Mouse (Mus musculus): ENCODE results near the gene Svs3b.
"Not testable (repeated sequence)": the region's sequence is repeated elsewhere in the genome, so short reads cannot be mapped to it uniquely, and the experiment has no call there.

Svs3b gene

GRCm38 (mm10) chr2:164256540-164256939, at the start of gene Svs3b:
Gene Svs3b (minus strand): TSS chr2:164256640.
- not testable (repeated sequence) for DNase-seq (ENCODE audit: low spot score in 2 of 2)

GRCm38 (mm10) chr2:164288968-164289367, 32.5 kb upstream of the Svs3b start, which contains the start of gene Svs3a:
Gene Svs3a (plus strand): TSS chr2:164289268.
- not testable (repeated sequence) for DNase-seq (ENCODE audit: low spot score in 2 of 2)

GRCm38 (mm10) chr2:164278359-164278758, 21.9 kb upstream of the Svs3b start, which contains the start of gene Svs4:
Gene Svs4 (minus strand): TSS chr2:164278459.
- DNase-seq (ENCODE audit: low spot score in 2 of 2): no peak

- no peak for DNase-seq (ENCODE audit: low spot score in 2 of 2)
Measured at GRCm38 (mm10) chr2:164238366-164238765, 18.1 kb downstream of the Svs3b start, which contains the start of gene Svs2. Gene Svs2 (minus strand): TSS chr2:164238466.

- DNase-seq (ENCODE audit: low spot score in 2 of 2): no peak
Measured at GRCm38 (mm10) chr2:164232671-164233070, 23.8 kb downstream of the Svs3b start.

- no peak for DNase-seq (ENCODE audit: low spot score in 2 of 2)
Measured at GRCm38 (mm10) chr2:164228361-164229070, 27.9 kb downstream of the Svs3b start.

GRCm38 (mm10) chr2:164221522-164221921, 34.9 kb downstream of the Svs3b start, which contains the start of gene Wfdc15b:
Gene Wfdc15b (minus strand): TSS chr2:164221660.
- DNase-seq (ENCODE audit: low spot score in 2 of 2): no peak

- DNase-seq (ENCODE audit: low spot score in 2 of 2): no peak
Measured at GRCm38 (mm10) chr2:164219295-164219694, 37.1 kb downstream of the Svs3b start.

GRCm38 (mm10) chr2:164212711-164213110, 43.7 kb downstream of the Svs3b start:
- no peak for DNase-seq (ENCODE audit: low spot score in 2 of 2)

- no peak for DNase-seq (ENCODE audit: low spot score in 2 of 2)
Measured at GRCm38 (mm10) chr2:164210892-164211291, 45.5 kb downstream of the Svs3b start.

GRCm38 (mm10) chr2:164206676-164207075, 49.8 kb downstream of the Svs3b start:
- DNase-seq (ENCODE audit: low spot score in 2 of 2): no peak

GRCm38 (mm10) chr2:164206011-164206410, 50.4 kb downstream of the Svs3b start:
- not testable (repeated sequence) for DNase-seq (ENCODE audit: low spot score in 2 of 2)
